Mouse (Mus musculus): ENCODE results near the gene Sucla2. TPM values are rescaled to one million over a fixed set of nuclear protein-coding genes. Genes with fewer than 3 reads are reported as not detected.
A peak's percentile ranks its signal among the peaks of the same experiment; 100 is the strongest.

Sucla2 gene
- polyA plus RNA-seq, 1 experiment from 2014 or later = 102 TPM

GRCm38 (mm10) chr14:73484366-73485110 lies 40.6 kb upstream of the Sucla2 start:
- Histone ChIP-seq H3K4me3 (ENCODE audit: low read depth, low read length) (no peak overlapping the region), H3K9ac (no peak overlapping the region)
- ATAC-seq (ENCODE audit: insufficient read depth) = no peak

GRCm38 (mm10) chr14:73486641-73487040 lies 38.5 kb upstream of the Sucla2 start:
- 61% methylated on average over 5 of the region's 5 CpGs for WGBS

More at GRCm38 (mm10) chr14:73484366-73485110, 40.6 kb upstream of the Sucla2 start:
- TF ChIP-seq CTCF (IDR thresholded peaks at IDR 0.05; ENCODE audit: low read depth) = no peak
- no peak for DNase-seq
- H3K27ac ChIP-seq (ENCODE audit: low read depth) = no peak overlapping the region
- no peaks in the 10 kb centered on the region for H3K4me1 ChIP-seq (ENCODE audit: insufficient read depth)
- no peaks in the 10 kb centered on the region for H3K9me3 ChIP-seq (ENCODE audit: low read depth, low read length)
- WGBS = 70% methylated on average over 3 of the region's 3 CpGs
- H3K27me3 ChIP-seq (ENCODE audit: insufficient read depth, low read length) = no peaks in the 10 kb centered on the region
- H3K36me3 ChIP-seq (ENCODE audit: insufficient read depth) = no peaks in the 10 kb centered on the region
- H3K4me2 ChIP-seq = no peak overlapping the region

GRCm38 (mm10) chr14:73493356-73493755 lies 31.8 kb upstream of the Sucla2 start:
- H3K9me3 ChIP-seq (ENCODE audit: low read depth, low read length) = no peaks in the 10 kb centered on the region
- H3K4me3 ChIP-seq (ENCODE audit: low read depth, low read length) = no peak overlapping the region
- H3K36me3 ChIP-seq (ENCODE audit: insufficient read depth) = no peaks in the 10 kb centered on the region
- DNase-seq (no peak), ATAC-seq (ENCODE audit: insufficient read depth) (no peak)
- no peaks in the 10 kb centered on the region for H3K4me1 ChIP-seq (ENCODE audit: insufficient read depth)
- no peak for TF ChIP-seq CTCF (IDR thresholded peaks at IDR 0.05; ENCODE audit: low read depth)
- H3K27me3 ChIP-seq (ENCODE audit: insufficient read depth, low read length) = no peaks in the 10 kb centered on the region
- no peak overlapping the region for H3K4me2 ChIP-seq
- no peak overlapping the region for H3K9ac ChIP-seq
- WGBS = 89% methylated on average over 6 of the region's 6 CpGs
- no peak overlapping the region for H3K27ac ChIP-seq (ENCODE audit: low read depth)

More at GRCm38 (mm10) chr14:73486641-73487040, 38.5 kb upstream of the Sucla2 start:
- TF ChIP-seq CTCF (IDR thresholded peaks at IDR 0.05; ENCODE audit: low read depth) = no peak
- Histone ChIP-seq H3K4me3 (ENCODE audit: low read depth, low read length) (no peak overlapping the region), H3K27me3 (ENCODE audit: insufficient read depth, low read length) (no peaks in the 10 kb centered on the region), H3K27ac (ENCODE audit: low read depth) (no peak overlapping the region), H3K36me3 (ENCODE audit: insufficient read depth) (no peaks in the 10 kb centered on the region), H3K9me3 (ENCODE audit: low read depth, low read length) (no peaks in the 10 kb centered on the region), H3K4me1 (ENCODE audit: insufficient read depth) (no peaks in the 10 kb centered on the region), H3K9ac (no peak overlapping the region), H3K4me2 (no peak overlapping the region)
- no peak for DNase-seq
- ATAC-seq (ENCODE audit: insufficient read depth) = no peak

- no peak for ATAC-seq (ENCODE audit: insufficient read depth)
Observed at GRCm38 (mm10) chr14:73494122-73494521, 31.0 kb upstream of the Sucla2 start.

GRCm38 (mm10) chr14:73495753-73496152 lies 29.4 kb upstream of the Sucla2 start:
- no peaks in the 10 kb centered on the region for H3K9me3 ChIP-seq (ENCODE audit: low read depth, low read length)
- no peaks in the 10 kb centered on the region for H3K36me3 ChIP-seq (ENCODE audit: insufficient read depth)
- no peak overlapping the region for H3K9ac ChIP-seq
- H3K4me2 ChIP-seq = no peak overlapping the region
- H3K4me3 ChIP-seq (ENCODE audit: low read depth, low read length) = no peak overlapping the region
- no peak overlapping the region for H3K27ac ChIP-seq (ENCODE audit: low read depth)
- H3K4me1 ChIP-seq (ENCODE audit: insufficient read depth) = no peaks in the 10 kb centered on the region
- TF ChIP-seq CTCF (IDR thresholded peaks at IDR 0.05; ENCODE audit: low read depth) = no peak
- DNase-seq (no peak), ATAC-seq (ENCODE audit: insufficient read depth) (no peak)
- 65% methylated on average over 7 of the region's 7 CpGs for WGBS
- no peaks in the 10 kb centered on the region for H3K27me3 ChIP-seq (ENCODE audit: insufficient read depth, low read length)

More at GRCm38 (mm10) chr14:73494122-73494521, 31.0 kb upstream of the Sucla2 start:
- no peaks in the 10 kb centered on the region for H3K9me3 ChIP-seq (ENCODE audit: low read depth, low read length)
- WGBS = 67% methylated on average over 6 of the region's 6 CpGs
- TF ChIP-seq CTCF (IDR thresholded peaks at IDR 0.05; ENCODE audit: low read depth) = no peak
- H3K4me1 ChIP-seq (ENCODE audit: insufficient read depth) = no peaks in the 10 kb centered on the region
- H3K36me3 ChIP-seq (ENCODE audit: insufficient read depth) = no peaks in the 10 kb centered on the region
- no peaks in the 10 kb centered on the region for H3K27me3 ChIP-seq (ENCODE audit: insufficient read depth, low read length)
- DNase-seq = no peak
- no peak overlapping the region for H3K4me2 ChIP-seq
- H3K9ac ChIP-seq = no peak overlapping the region
- no peak overlapping the region for H3K27ac ChIP-seq (ENCODE audit: low read depth)
- H3K4me3 ChIP-seq (ENCODE audit: low read depth, low read length) = no peak overlapping the region

- no peaks in the 10 kb centered on the region for H3K9me3 ChIP-seq (ENCODE audit: low read depth, low read length)
- TF ChIP-seq CTCF (IDR thresholded peaks at IDR 0.05; ENCODE audit: low read depth) = no peak
- no peak for DNase-seq
Observed at GRCm38 (mm10) chr14:73501283-73501682, 23.8 kb upstream of the Sucla2 start.

GRCm38 (mm10) chr14:73501721-73502120 lies 23.4 kb upstream of the Sucla2 start:
- Histone ChIP-seq H3K27ac (ENCODE audit: low read depth) (peak overlapping the region; percentile 27; the same call in 1 of the 2 replicates), H3K27me3 (ENCODE audit: insufficient read depth, low read length) (no peaks in the 10 kb centered on the region), H3K9me3 (ENCODE audit: low read depth, low read length) (no peaks in the 10 kb centered on the region), H3K36me3 (ENCODE audit: insufficient read depth) (no peaks in the 10 kb centered on the region), H3K9ac (no peak overlapping the region), H3K4me1 (ENCODE audit: insufficient read depth) (peaks cover 11% of the 10 kb centered on the region), H3K4me3 (ENCODE audit: low read depth, low read length) (no peak overlapping the region), H3K4me2 (no peak overlapping the region)
- WGBS = 46% methylated on average over 6 of the region's 6 CpGs
- TF ChIP-seq CTCF (IDR thresholded peaks at IDR 0.05; ENCODE audit: low read depth) = no peak
- ATAC-seq (ENCODE audit: insufficient read depth) (peak; percentile 63; the same call in 1 of the 2 replicates), DNase-seq (peak; percentile 23)

More at GRCm38 (mm10) chr14:73501283-73501682, 23.8 kb upstream of the Sucla2 start:
- H3K4me2 ChIP-seq = no peak overlapping the region
- H3K36me3 ChIP-seq (ENCODE audit: insufficient read depth) = no peaks in the 10 kb centered on the region
- peaks cover 11% of the 10 kb centered on the region for H3K4me1 ChIP-seq (ENCODE audit: insufficient read depth)
- H3K27me3 ChIP-seq (ENCODE audit: insufficient read depth, low read length) = no peaks in the 10 kb centered on the region
- no peak overlapping the region for H3K4me3 ChIP-seq (ENCODE audit: low read depth, low read length)
- H3K27ac ChIP-seq (ENCODE audit: low read depth) = no peak overlapping the region
- 85% methylated on average over 9 of the region's 9 CpGs for WGBS
- no peak for ATAC-seq (ENCODE audit: insufficient read depth)
- H3K9ac ChIP-seq = no peak overlapping the region

All from lung, embryonic 14.5 days (tissue).